Mouse (Mus musculus): ENCODE measurements around the gene Mad1l1. TPM values are rescaled to one million over a fixed set of nuclear protein-coding genes. Genes with fewer than 3 reads are reported as not detected.

The Mad1l1 gene
- total RNA-seq, 2 experiments from 2014 or later, result 11.6 to 46.6 TPM

DNA sequence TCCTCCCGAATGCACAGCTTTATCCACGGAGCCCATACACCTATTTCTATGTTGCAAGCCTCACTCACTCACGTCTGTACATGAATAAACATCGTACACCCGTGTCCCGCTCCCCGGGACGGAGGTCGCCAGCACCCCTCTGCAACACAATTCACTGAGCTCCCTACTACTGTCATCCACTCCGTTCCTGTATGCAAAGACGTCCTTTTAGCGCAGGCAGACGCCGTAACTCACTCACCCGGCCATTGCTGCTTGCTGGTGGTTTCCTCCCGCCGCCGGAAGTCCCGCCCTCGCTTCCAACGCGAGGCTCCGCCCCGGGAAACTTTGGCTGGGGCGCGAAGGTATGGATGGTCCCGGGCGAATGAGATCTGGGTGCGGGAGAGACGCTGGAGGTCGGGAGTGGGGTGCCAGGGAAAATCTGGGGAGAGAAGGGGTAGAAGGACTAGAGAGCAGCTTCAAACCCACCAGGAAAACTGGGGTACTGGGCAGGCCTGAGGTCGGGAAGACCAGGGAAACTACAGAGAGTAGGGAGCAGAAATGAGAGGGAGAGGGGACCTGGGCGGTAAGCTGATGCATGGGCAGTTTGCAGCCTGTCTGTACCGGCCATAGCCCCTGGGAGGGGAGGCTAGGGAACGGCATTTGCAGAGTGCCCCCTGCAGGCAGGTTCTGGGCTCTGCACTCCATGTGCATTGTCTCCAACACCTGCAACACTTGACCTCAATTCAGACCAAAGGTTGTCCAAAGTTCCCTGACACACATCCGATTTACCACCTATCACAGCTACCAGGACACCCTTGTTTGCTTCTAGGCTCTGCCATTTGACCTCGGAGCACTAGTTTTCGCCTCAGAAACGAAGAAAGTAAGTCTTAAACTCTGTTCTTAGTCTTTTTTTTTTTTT, 10.5 kb upstream of the Mad1l1 start, which contains the start of gene Mrm2:
TSS of gene Mrm2 (minus strand) at position 284 of the 898 bp plus-strand sequence.
- ATAC-seq (ENCODE audit: poor library complexity, severe bottlenecking), result peak; percentile 97

DNA sequence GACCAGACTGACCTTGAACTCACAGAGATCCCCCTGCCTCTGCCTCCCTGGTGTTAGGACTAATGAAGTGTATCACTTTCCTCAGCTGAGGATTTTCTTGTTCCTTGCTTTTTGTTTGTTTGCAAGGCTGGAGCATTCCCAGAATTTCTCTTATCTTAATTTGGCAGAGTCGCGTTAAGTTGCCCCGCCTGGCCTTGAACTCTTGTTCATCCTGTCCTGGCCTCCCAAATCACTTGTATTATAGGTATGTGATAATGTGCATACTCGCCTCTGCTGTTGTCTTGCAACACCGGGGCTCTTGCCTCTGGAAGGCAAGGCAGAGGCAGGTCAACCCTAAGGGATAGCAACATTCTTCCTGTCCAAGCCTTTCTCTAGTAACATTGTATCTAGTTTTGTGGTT, 2.7 kb upstream of the Mad1l1 start:
- ATAC-seq (ENCODE audit: poor library complexity, severe bottlenecking), result no peak

DNA sequence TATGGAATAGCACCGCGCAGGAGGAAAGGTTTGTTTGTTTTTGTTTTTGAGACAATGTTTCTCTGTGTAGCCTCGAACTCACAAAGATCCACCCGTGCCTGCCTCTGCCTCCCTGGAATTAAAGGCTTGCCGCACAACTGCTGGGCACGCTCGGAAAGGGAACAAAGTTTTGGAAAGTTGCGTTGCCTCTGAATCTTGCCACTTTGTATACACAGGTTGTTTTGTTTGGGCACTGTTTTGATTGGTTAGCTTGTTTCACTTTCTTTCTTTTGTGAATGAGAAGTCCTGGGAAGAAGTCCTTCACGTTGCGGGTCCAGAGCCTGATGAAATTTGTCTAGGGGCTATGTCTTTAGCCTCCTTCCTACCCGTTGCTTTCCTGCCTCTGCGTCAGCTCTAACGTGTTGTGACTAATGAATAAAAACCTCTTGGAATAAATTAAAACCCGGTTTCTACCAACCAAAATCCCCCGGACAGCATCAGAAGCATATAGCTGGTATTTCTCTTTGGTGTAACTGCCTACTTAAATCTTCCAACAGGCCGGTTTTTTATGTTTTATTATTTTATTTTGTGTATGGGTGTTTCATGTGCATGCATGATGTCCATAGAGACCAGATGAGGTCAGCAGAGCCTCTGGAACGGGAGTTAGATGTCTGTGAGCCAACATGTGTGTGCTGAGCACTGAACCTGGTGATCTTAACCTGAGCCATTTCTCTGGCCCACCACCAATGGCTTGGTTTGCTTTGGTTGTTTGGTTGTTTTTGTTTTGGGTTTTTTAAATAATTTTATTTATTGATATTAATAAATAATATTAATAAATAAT, 614 bp upstream of the Mad1l1 start:
- peak; percentile 34 for ATAC-seq (ENCODE audit: poor library complexity, severe bottlenecking)

DNA sequence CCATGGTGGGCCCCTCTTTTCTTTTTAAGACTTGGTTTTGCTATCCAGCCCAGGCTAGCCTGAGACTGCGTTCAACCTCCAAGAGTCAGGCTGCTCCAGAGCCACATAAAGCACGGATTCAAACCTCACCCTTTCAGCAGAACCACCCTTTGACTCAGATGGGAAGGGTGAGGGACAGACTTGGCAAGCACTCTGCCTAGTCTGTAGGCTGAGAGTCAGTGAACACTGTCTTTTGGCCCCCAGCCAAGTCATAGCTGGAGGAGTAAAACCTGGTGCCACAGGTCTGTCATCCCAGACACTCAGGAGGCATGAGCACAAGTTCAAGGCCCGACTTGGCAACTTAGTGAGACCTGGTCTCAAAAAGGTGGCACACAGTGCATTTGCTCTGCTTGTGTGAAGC, 4.6 kb downstream of the Mad1l1 start:
- ATAC-seq (ENCODE audit: poor library complexity, severe bottlenecking), result no peak

DNA sequence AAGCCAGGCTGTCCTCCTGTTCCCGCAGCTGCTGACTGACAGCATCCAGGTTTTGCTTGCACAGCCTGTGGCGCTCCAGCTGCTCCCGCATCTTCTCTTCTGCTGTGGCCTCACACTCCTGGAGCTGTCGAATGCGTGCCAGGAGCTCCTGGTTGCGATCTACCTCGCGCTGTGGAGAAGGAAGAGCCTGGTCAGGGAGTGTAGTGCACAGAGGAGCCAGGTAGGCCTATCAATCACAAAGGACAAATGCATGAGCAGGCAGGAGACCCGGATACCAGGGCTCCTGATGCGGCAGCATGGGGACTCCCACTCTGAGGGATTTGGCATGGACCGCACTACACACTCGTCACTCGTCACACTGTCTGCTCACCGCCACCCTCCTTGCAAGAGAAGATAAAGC, 13.8 kb downstream of the Mad1l1 start:
- ATAC-seq (ENCODE audit: poor library complexity, severe bottlenecking), result no peak

DNA sequence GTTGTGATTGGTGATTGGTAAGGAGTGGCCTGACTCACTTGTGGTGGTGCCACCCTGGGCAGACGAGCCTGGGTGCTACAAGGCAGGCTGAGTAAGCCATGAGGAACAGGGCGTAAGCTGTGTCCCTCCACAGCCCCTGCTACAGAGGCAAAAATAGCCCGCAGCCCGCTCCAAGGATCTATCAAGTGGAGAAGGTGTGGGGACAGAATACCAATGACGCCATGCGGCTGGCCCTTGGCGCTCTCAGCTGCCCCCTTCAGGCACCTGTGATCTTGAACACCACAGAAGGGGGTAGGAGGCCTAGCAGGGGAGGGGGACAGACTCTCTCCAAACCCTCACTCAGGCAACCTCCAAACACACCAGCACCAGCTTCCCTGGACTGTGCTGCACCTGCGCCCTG, 15.3 kb downstream of the Mad1l1 start:
- no peak for ATAC-seq (ENCODE audit: poor library complexity, severe bottlenecking)

DNA sequence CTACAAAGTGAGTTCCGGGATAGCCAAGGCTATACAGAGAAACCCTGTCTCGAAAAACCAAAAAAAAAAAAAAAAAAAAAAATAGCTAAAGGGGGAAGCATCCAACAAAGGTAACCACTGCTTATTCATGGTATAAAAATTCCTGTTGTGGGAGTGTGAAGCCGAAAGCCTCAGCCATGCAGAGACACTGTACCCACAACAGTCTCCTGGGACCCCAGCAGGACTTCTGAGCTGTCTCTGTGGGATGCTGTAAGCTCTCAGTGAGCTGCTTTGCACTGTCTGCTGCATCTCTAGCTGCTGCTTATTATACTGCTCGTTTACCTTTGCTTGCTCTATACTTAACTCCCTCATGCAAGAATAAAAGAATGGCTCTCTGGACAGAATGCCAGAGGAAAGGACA, 23.1 kb downstream of the Mad1l1 start:
- ATAC-seq (ENCODE audit: poor library complexity, severe bottlenecking), result no peak

DNA sequence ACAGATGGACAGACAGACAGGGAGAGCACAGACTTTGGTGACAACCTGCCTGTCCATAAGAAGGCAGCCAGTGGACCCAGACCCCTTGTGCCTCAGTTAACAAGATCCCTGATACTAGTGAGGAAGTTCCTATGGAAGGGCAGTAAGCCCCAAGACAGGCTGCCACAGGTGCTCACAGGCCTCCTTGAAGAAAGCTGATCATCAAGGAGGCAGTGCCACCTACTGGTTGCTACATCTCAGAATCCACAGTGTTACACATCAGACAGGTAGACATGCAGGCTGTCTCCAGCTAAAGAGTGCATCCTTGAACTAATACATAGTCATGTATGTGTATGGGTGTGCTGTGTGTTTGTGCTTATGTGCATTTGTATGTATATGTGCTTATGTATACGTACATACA, 29.2 kb downstream of the Mad1l1 start:
- 0 out of 2 replicates have a peak, but pooled peaks have one; percentile 33 for ATAC-seq (ENCODE audit: poor library complexity, severe bottlenecking)

DNA sequence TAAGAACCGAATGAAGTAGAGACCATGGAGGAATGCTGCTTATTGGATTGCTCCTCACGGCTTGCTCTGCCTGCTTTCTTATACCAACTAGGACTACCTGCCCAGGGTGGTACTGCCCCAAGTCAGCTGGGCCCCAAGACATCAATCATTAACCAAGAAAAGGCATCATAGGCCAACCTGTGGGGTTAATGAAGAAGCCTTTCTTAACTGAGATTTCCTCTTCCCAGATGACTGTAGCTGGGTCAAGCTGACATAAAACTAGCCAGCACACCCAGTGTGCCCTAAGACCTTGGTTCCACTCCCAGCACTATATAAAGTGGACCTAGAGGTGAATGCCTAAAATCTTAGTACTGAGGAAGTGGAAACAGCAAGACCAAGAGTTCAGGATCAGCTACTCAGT, 32.2 kb downstream of the Mad1l1 start:
- no peak for ATAC-seq (ENCODE audit: poor library complexity, severe bottlenecking)

DNA sequence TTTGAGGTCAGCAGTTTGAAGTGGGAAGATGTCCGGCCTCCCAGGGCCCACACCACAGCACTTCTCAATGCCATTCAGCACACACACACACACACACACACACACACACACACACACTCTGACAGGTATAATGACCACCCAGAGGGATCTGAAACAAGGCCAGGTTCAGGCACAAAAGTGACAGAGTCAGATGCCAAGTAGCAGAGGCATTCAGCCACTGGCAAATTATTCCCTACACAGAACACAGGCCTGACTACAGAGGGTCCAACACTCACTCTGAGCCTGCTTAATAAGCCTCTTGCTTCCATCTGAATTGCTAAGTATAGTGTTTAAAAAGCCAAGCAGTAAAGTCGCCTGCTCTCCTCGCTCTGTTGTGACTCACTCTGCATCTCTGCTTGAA, 33.1 kb downstream of the Mad1l1 start:
- no peak for ATAC-seq (ENCODE audit: poor library complexity, severe bottlenecking)

DNA sequence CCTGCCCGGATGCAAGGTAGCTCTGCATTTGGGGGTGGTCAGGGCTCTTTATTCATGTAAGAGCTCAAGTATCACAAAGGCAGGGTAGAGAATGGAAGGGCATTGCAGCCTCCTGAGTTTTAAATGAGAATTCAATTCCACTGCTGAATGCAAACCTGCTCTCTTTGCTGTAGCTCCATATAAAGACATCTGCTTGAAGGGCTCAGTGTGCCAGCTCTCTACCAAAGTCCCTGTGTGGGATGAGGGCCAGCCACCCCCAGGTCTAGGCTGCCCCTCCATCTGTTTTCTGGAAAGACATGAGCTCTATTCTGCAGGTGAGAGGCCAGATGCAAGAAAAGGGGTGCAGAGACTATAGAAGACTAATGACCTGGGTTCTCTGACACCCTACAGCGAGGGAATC, 36.6 kb downstream of the Mad1l1 start:
- no peak for ATAC-seq (ENCODE audit: poor library complexity, severe bottlenecking)

DNA sequence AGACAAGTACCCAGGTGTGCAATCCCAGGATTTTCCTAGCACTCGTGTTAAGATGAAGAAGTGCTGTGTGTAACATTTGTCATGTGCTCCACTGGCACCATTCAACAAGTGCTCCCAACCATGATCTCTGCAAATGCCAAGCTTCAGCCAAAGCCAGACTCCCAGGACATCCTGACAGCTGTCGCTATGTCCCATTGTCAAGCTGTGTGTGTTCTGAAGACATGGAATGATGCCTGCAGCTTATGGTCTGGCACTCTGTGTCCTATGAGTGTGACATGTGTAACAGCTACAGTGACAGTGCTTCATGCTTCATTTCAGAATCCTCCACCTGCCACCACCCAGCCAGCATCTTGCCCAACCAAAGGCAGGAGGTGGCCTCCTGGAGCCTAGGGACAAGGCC, 37.3 kb downstream of the Mad1l1 start:
- ATAC-seq (ENCODE audit: poor library complexity, severe bottlenecking), result no peak

DNA sequence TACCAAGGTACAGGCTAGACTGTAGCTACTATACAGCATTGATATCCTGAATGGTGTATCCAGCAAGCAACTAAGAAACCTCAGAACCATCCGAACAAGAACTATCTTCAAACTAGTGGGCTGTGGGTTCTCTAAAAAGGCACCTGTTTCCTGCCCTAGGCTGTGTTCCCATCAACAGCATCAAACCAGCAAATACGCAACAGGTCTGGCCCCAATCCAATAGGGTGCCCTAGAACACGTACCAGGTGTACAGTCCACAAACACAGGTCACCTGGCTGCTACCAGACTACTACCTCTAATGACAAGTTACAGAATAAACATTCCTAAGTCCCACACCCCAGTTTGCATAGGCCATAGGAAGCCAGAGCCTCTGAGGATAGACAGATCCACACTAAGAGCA, 38.5 kb downstream of the Mad1l1 start:
- no peak for ATAC-seq (ENCODE audit: poor library complexity, severe bottlenecking)

DNA sequence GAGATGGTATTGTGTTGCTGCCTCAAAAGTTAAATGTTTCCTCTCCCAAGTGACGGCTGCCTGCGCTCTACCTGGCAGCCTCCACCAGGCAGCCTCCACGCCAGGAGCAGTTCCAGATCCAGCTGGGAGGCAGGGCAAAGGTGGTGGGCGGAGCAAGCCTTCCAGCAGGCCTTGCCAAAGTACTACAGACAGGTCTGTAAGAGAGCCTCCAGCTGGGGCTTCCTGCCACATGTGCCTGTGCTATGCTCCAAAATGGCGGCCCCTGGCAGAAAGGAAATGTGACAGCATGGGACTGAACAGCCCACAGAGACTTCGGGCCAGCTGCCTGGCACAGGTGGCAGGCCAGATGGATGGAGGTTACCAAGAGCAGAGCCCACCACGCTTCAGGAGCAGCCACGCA, 39.0 kb downstream of the Mad1l1 start:
- ATAC-seq (ENCODE audit: poor library complexity, severe bottlenecking), result no peak

DNA sequence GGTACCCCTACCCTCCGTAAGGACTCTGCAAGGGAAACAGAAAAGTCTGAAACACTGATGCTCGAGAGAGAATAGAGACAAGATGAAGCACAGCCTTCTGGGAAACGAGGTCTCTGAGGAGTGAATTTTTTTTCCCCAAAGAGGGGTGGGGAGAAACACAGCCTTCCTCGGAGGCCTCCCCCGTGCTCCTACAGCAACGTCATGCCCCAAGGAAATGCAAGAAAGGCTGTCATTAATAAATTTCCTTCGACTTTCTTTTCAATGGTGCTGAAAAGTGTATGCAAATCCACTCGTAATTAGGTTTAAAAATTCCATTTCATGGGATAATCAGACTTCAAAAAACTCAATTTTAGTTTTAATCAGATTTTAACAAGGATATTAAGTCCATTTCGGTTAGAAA, 41.1 kb downstream of the Mad1l1 start:
- no peak for ATAC-seq (ENCODE audit: poor library complexity, severe bottlenecking)

DNA sequence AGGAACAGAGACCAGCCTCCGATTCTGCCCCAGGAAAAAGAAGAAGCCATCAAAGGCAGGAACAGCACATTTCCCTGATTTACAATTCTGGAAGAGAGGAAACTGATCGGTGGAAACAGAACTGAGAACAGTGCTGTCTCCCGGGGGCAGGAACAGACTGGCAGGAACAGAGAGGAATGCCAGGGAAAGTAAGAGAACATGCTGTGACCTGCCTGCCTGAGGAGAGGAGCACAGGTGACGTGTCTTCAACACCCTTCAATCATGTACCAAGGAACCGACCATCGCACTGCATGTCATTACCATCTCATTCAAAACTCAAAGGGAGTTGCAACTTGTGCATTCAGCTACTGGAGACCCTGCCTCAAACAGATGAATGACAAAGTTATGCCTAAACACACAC, 44.6 kb downstream of the Mad1l1 start:
- ATAC-seq (ENCODE audit: poor library complexity, severe bottlenecking), result no peak

DNA sequence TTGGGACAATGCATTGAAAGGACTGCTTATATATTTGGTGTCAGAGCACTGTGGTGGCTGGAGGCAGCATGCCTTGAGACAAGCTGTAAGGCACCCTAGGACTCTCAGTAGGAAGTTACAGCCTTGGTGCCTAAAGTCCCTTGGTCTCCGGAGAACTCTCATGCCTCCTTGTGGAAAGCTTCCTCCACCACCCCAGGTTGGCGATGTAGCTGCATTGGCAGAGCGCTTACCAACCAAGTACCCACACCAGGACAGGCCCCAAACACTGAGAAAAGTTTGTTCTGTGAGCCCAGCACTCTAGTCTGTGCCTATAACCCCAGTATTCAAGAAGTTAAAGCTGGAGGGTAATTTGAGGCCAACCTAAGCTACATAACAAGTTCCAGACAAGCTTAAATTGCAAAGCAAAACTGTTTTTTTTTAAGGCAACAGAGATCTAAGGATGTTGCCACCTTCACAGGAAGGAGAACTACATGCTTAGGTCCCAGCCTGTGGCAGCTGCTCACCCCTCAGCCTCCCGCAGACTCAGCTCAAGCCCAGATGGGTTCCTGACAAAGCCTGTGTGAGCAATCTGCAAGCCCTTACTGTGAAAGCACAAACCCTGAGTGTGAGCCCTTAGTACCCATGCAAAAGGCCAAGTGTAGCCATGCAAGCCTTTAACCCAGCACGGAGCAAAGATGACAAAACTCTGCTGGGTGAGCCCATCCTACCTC, 50.2 kb downstream of the Mad1l1 start:
- no peak for ATAC-seq (ENCODE audit: poor library complexity, severe bottlenecking)

DNA sequence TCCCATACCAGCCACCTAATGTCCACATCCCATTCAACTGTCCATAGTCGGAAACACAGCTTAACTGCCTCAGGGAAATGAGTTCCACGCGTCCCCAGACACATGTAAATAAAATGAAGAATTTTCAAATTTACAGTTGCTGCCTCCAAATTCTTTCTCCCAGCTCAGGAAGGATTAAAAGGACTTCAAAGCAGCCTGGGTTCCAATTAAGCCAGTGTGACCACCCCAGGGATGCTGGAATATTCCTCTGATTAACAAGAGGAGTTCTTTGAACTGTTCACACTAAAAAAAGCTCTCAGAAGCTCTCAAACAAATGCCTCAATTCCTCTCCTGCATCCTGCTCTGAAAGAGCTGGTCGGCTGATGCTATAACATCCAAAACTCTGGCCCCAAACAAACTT, 53.0 kb downstream of the Mad1l1 start:
- ATAC-seq (ENCODE audit: poor library complexity, severe bottlenecking), result no peak

DNA sequence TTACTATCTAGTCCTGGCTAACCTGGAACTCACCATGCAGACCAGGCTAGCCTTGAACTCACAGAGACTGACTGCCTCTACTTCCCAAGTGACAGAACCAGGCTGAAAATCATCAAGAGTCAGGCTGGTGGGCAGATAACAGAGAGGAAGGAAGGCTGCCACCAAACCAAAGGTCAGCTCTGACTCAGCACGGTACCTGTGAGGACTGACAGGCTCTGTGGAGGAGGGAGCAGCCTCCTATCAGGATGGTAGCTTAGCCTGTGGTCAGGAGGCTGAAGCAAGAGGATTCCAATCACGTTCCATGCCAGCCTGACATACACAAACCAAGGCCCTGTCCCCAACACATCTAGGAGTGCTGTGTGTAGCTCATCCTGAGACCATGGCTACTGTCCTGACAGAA, 54.3 kb downstream of the Mad1l1 start:
- ATAC-seq (ENCODE audit: poor library complexity, severe bottlenecking), result no peak

DNA sequence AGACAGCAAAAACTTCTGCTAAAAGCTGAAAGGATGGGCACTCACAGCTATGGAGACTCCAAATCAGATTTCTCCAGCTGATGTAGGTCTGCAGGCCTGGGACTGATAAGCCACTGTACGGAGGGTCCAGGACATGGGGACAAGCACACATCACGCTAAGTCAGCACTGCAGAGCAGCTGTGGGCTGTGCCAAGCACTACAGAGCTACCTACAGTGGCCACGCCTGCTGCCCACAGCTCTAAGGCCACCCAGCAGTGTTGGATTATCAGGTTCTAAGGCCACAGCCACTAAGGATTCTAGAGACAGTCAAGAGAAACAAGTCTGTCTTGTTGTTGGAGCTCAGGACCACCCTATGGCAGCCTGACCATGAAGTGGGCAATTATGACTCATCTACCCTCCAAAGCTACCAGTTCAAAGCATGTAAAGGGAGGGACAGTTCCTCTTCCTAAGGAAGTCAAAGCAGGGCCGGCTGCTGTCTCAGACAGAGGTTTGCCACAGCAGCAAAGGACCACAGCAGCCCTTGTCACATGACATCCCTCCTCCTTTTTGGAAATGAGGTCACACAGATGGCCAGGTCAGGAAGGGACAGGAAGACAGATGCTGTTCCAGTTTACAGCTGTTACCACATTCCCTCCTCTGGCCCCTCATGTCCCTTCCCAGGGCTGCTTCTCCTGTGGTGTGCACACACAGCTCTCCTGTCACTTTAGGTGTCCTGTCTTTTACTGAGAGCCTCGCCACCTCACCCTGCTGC, 56.4 kb downstream of the Mad1l1 start:
- ATAC-seq (ENCODE audit: poor library complexity, severe bottlenecking), result peak; percentile 57; the same call in 1 of the 2 replicates

All from megakaryocyte, adult 5-6 weeks (primary cell).